Mouse (Mus musculus) liver, adult 2 months (tissue): ENCODE measurements around the gene Sobp.

Source experiments
- CTCF ChIP-seq: fragments of 200-500 bp; IDR thresholded peaks from 2 replicates; pipeline ENCODE4 v1.5.1; 2011; ENCODE audit warnings: low read depth, low read length, control low read depth
- POLR2A ChIP-seq: fragments of 200-500 bp; IDR thresholded peaks from 2 replicates; pipeline ENCODE4 v1.6.1; 2011; ENCODE audit warnings: low read length, control low read depth; ENCODE audit not compliant: insufficient read depth; ENCODE audit errors: extremely low read depth

DNA sequence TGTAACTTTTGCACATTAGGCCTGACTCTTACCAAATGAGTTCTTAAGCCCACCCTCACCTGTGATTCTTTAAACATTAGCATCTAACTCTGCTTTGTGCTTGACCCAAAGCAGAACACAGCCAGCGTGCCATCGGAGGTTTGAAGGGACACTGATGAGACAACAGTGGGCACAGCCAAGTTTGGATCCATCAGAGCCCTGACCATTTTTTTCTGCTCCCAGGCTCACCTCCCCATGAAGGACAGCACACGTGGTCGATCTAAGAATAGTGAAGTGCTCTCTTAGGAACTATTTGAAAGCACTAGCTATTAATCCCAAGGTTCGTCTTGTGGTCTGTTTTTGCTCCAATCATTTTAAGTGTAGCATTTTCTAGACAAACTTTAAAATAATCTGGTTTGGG, 159.5 kb downstream of the Sobp start:
- TF ChIP-seq POLR2A, result no peak
- TF ChIP-seq CTCF, result no peak
